Mouse (Mus musculus) kidney, adult 2 months (tissue): Measurements from ENCODE around the gene Ccdc114.

Experiments used
- CTCF ChIP-seq: fragments of 200-500 bp; conservative IDR thresholded peaks from 2 replicates; pipeline ENCODE4 v1.5.1; 2011; ENCODE audit warnings: low read depth, mild to moderate bottlenecking, control low read depth, low read length, moderate library complexity, mixed read lengths; ENCODE audit not compliant: insufficient read depth, insufficient read length
- POLR2A ChIP-seq: fragments of 200-500 bp; IDR thresholded peaks from one replicate; pipeline ENCODE4 v1.6.1; 2011; ENCODE audit warnings: low read depth, low read length, control low read depth

GRCm38 (mm10) chr7:45939836-45940235 lies 16.0 kb downstream of the Ccdc114 start:
- no peak for TF ChIP-seq CTCF
- TF ChIP-seq POLR2A: no peak
